Comparison of ENCODE assay signal across 8 mouse cellular contexts in genomic region chr2:132686756-132687737, GRCm38 (mm10). TPM values are rescaled to one million over a fixed set of nuclear protein-coding genes. Genes with fewer than 3 reads are reported as not detected.
DNase-seq lines count a peak whose midpoint lies in the region; ATAC-seq lines count a peak whose summit lies in the region.

TSS of gene Shld1 (plus strand) at chr2:132686931.

- peak; percentile 92 for DNase-seq in NIH3T3 (ENCODE audit: low read depth)
- DNase-seq in cerebellum, postnatal 10 days: peak; percentile 91
- peak; percentile 86 to 89 for DNase-seq in frontal cortex, postnatal 10 days (ENCODE audit: low spot score in 2 of 2)
- peak; percentile 87 to 95 for DNase-seq in layer of hippocampus, postnatal 14 days (ENCODE audit: low spot score in 2 of 2)
- peak; percentile 89 for DNase-seq in lung, postnatal 14 days
- DNase-seq in retina, adult 2 months (ENCODE audit: low read depth, low spot score): peak; percentile 94
- peak; percentile 82 to 87 for DNase-seq in thymus, postnatal 36 days

- H3K36me3 ChIP-seq in hindbrain, embryonic 12.5 days: no peaks in the 10 kb centered on the region

- peak within 1 kb of the TSS; percentile 66 for H3K9ac ChIP-seq in hindbrain, embryonic 12.5 days

- peak within 1 kb of the TSS; percentile 54 for H3K4me2 ChIP-seq in hindbrain, embryonic 12.5 days (replicated peaks)

- H3K4me3 ChIP-seq in hindbrain, embryonic 12.5 days: peak within 1 kb of the TSS; percentile 57

- H3K9me3 ChIP-seq in hindbrain, embryonic 12.5 days (replicated peaks): no peaks in the 10 kb centered on the region

- peak within 1 kb of the TSS; percentile 82 for H3K27ac ChIP-seq in hindbrain, embryonic 12.5 days

- WGBS in hindbrain, embryonic 12.5 days: 11% methylated on average over 33 of the region's 33 CpGs

- ATAC-seq in hindbrain, embryonic 12.5 days (ENCODE audit: low FRiP score): peak; percentile 94

- H3K27me3 ChIP-seq in hindbrain, embryonic 12.5 days: no peaks in the 10 kb centered on the region

- peaks cover 2% of the 10 kb centered on the region; the same call in 1 of the 2 replicates for H3K4me1 ChIP-seq in hindbrain, embryonic 12.5 days

RNA-seq across cellular contexts. Expression of gene Shld1, which starts in this region (rescaled TPM):
- polyA plus RNA-seq in hindbrain, embryonic 12.5 days (2016; fragmentation: Nextera tagmentation; extraction: Ambion mirVana): 18.4 and 19.9 TPM in 2 replicates
- 1 to 10 TPM; 9.1 to 9.7 TPM for total RNA-seq in layer of hippocampus, postnatal 14 days (2021)

Comparison
In these comparisons a context has a peak if more than half of its experiments do, and no peak if none do; other contexts are left out.
1. Peak in every context shown above with its lines: DNase-seq, ATAC-seq, H3K4me3 ChIP-seq and H3K27ac ChIP-seq.